Mouse (Mus musculus) testis, postnatal 14 days (tissue): Measurements from ENCODE around the gene Acad10.
A peak's percentile ranks its signal among the peaks of the same experiment; 100 is the strongest.
"Not testable (repeated sequence)": the region's sequence is repeated elsewhere in the genome, so short reads cannot be mapped to it uniquely, and the experiment has no call there.

ENCODE experiments used
- DNase-seq: peaks from one replicate; pipeline ENCODE4 v3.0.0; 2021; ENCODE audit warnings: low spot score

Acad10 gene

GRCm38 (mm10) chr5:121656866-121657265 lies 3.4 kb downstream of the Acad10 start:
- not testable (repeated sequence) for DNase-seq

- DNase-seq, result no peak
Measured at GRCm38 (mm10) chr5:121654526-121654925, 5.8 kb downstream of the Acad10 start.

DNA sequence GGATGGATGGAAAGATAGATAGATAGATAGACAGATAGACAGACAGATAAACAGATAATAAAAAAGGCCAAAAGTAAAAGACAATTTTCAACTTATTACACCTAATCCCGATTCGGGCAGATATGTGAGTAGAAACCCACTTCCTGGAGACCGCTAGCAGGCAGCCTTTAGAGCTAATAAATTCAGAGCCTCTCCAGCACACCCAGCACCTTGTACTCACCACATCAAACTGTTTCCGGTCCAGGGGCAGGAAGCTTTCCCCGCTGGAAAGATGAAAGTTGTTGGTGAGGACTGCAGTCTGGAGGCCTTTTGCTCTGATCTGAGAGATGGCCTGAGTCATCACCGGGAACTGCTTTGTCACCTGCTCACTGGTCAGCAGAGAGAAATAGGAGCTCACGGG lies 11.2 kb downstream of the Acad10 start:
- DNase-seq, result no peak

DNA sequence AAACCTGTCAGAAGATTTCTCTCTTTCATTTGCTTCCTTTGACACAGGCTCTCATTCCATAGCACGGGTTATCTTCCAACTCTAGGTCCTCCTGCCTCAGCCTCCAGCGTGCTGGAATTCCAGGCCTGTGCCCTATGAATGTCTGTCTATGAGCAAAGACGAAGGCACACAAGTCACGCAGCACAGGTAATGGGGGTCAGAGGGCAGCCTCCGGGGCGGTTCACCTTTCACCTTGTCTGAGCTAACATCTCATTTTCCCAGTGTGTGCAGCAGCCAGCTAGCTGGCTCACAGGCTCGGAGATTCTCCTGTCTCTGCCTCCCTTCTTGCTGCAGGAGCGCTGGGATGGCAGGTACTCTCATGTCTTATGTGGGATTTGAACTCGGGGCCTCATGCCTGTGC lies 20.7 kb downstream of the Acad10 start:
- no peak for DNase-seq

GRCm38 (mm10) chr5:121637296-121637695 lies 23.0 kb downstream of the Acad10 start:
- DNase-seq, result no peak

- no peak for DNase-seq
Measured at GRCm38 (mm10) chr5:121634668-121635067, 25.6 kb downstream of the Acad10 start.

- no peak for DNase-seq
Measured at GRCm38 (mm10) chr5:121632804-121633203, 27.5 kb downstream of the Acad10 start.

DNA sequence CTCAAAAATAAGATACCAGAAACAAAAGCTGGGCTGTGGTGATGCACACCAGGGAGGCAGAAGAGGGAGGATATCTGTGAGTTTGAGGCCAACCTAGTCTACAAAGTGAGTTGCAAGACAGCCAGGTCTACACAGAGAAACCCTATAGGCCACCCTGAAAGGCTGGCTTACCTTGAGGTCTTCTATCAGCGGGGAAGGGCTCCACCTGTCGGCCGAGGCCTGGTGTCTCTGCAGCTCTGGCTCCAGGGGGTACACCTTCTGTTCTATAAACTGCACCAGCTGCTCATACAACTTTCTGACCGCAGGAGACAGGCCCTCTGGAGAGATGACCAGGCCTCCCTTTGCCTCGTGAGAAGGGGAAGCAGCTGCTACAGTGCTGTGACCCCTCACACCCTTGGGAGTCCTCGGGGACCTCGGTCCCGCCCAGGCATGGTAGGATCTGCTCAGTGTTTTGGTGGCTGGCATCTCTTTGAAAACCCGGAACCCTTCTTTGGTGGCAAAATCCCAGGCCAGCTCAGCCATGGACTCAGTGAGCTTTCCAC lies 29.1 kb downstream of the Acad10 start:
- DNase-seq, result not testable (repeated sequence)

DNA sequence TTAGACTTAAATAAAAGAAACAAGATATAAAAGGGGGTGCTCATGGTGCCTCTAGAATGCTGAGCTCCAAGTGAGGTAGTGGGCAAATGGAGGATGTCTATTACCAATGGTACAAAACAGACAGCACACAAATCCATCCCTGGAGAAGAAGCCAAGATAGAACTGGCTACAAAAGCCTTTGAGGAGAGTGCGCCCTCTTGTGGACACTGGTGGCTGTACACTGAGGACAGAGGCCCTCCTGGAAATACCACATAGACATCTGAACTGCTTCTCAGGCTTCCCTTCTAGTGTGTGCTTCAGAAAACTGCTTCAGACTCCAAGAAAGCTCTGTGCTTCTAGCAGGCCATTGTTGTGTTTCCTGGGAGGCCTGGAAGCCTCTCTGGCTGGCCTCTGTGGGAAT lies 32.4 kb downstream of the Acad10 start:
- peak; percentile 47 for DNase-seq

- no peak for DNase-seq
Measured at GRCm38 (mm10) chr5:121623241-121623640, 37.1 kb downstream of the Acad10 start.

GRCm38 (mm10) chr5:121621102-121621501 lies 39.2 kb downstream of the Acad10 start:
- DNase-seq, result no peak

- DNase-seq, result peak; percentile 79
Measured at GRCm38 (mm10) chr5:121618592-121619513, 41.5 kb downstream of the Acad10 start, which contains the start of gene Acad12. Gene Acad12, minus strand, starts transcription at chr5:121618938.

DNA sequence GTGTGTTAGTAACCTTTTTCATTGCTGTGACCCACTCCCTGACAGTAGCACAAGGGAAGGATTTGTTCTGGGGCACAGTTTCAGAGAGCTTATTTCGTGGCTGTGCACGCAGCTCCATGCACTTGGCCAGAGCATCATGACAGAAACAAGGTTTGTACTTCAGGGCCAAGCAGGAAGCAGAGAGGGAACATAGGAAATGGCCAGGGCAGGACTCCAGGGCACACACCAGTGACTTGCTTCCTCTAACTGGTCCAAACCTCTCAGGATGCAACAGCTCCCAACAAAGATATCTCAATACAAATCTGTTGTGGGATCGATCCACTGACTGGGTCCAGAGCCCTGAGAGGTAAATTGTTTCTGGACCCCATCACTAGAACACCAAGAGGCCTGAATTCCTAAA lies 45.4 kb downstream of the Acad10 start:
- not testable (repeated sequence) for DNase-seq

- DNase-seq, result no peak
Measured at GRCm38 (mm10) chr5:121612036-121612435, 48.3 kb downstream of the Acad10 start.

GRCm38 (mm10) chr5:121609556-121610135 lies 50.7 kb downstream of the Acad10 start:
- not testable (repeated sequence) for DNase-seq

GRCm38 (mm10) chr5:121606151-121606550 lies 54.2 kb downstream of the Acad10 start:
- DNase-seq, result peak; percentile 61

DNA sequence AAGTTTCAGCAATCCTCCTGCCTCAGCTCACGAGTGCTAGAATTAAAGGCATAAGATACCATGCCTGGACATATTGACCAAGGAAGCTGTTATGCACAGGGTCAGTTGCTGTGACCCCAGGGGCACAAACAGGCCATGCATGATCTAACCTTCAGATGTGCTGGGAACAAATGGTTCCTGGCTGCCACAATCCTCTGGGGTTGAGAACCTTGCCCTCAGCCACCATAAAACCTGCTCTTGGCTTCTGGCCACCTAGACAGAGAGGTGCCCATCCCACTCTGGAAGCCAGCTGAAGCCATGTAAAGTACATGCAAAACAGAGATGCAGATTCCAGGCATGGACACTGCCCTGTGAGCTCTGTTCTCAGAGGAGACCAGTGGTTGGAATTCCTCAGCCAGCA lies 56.5 kb downstream of the Acad10 start:
- DNase-seq, result not testable (repeated sequence)

- peak; percentile 80 for DNase-seq
Measured at GRCm38 (mm10) chr5:121601547-121602299, 58.6 kb downstream of the Acad10 start.

DNA sequence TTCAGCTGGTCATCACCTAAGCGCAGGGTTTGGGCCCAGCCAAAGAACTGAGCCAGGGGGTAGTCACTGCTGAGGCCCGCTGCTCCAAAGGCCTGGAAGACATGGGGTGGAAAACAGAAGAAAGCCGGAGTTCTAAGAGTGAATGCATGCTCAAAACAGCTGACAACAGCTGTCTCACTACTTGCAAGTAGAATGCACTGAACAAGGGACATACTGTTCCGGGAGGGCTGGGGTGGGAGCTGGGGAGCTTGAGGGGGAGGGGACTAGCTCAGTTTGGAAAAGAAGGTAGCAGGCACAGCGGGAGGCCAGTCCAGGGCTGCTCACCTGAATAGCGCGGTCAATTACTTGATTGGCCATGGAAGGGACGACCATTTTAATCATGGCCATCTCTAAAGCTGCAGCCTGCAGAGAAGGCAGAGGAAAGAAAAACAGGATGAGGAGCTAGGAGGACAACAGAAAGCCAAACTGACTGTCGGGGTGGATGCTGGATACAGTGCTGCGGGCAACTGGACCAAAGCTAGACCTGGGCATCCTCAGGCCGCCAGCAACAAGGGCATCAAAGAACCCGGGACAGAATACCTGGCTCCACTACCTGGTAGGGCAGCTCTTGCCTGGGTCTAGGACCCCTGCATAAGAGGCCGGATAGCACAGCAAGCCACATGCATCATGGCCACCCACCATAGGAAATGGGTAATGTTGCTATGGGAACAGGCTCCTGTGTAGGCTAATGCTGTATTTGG lies 61.3 kb downstream of the Acad10 start:
- no peak for DNase-seq

DNA sequence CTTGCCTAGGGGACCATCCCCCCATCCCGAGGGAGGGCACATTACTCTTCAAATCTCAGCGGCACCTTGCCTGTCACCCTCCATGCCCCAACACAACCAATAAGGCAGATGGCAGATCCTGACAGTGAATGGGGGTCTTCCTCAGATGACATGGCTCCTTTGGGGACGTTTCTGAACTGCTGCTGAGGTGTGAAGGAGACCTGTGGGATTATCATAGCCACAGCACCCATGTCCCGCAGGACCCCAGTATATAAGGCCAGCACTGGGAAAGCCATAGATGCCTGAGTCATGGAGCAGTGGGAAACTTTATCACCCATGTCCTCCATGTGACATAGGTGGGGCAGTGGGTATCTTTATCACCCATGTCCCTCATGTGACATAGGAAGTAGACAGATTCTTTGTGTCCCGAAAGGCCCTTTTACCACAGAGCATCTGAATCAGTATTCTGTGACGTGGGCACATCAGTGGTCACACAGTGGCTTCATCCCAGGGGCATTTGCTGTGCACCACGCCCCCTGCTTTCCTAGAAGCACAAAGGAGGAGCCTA lies 62.2 kb downstream of the Acad10 start:
- no peak for DNase-seq

- DNase-seq, result no peak
Measured at GRCm38 (mm10) chr5:121597332-121597731, 63.0 kb downstream of the Acad10 start.
